Mouse (Mus musculus) neural tube, embryonic 13.5 days (tissue): ENCODE measurements around the gene Hmcn2. TPM values are rescaled to one million over a fixed set of nuclear protein-coding genes. Genes with fewer than 3 reads are reported as not detected.

Experiments
- polyA plus RNA-seq: library from polyadenylated mRNA; unstranded; fragments of >200 nt; fragmentation: Nextera tagmentation; extraction: Ambion mirVana; gene quantifications from 2 replicates; pipeline ENCODE4 v1.2.1, GENCODE M21; 2015

Hmcn2 gene
- polyA plus RNA-seq, 1 experiment from 2014 or later = 0.06 TPM

Other genes with a start within 250 kb of the Hmcn2 start
- 21.6 and 28.0 TPM in 2 replicates for gene Fnbp1, start 172.4 kb upstream of the Hmcn2 start, polyA plus RNA-seq
- 34.9 and 37.3 TPM in 2 replicates for gene Gpr107, start 162.1 kb upstream of the Hmcn2 start, polyA plus RNA-seq
- 137 and 153 TPM in 2 replicates for gene Ncs1, start 68.6 kb upstream of the Hmcn2 start, polyA plus RNA-seq
- gene Ass1, start 155.8 kb downstream of the Hmcn2 start, polyA plus RNA-seq = 12.5 and 14.8 TPM in 2 replicates